Mouse (Mus musculus) liver, embryonic 13.5 days (tissue): ENCODE measurements around the gene Ak2. TPM values are rescaled to one million over a fixed set of nuclear protein-coding genes. Genes with fewer than 3 reads are reported as not detected.

Experiments used
- polyA plus RNA-seq: library from polyadenylated mRNA; unstranded; fragments of >200 nt; fragmentation: Nextera tagmentation; extraction: Ambion mirVana; gene quantifications from 2 replicates; pipeline ENCODE4 v1.2.1, GENCODE M21; 2015

The Ak2 gene
- polyA plus RNA-seq, 1 experiment from 2014 or later = 182 TPM

Other genes with a start within 250 kb of the Ak2 start
- not detected in 2 replicates for gene A3galt2, start 236.6 kb upstream of the Ak2 start, polyA plus RNA-seq
- gene Zfp362, start 185.9 kb upstream of the Ak2 start, polyA plus RNA-seq = 7.1 and 7.3 TPM in 2 replicates
- gene Trim62, start 108.4 kb upstream of the Ak2 start, polyA plus RNA-seq = 0.30 and 0.35 TPM in 2 replicates
- gene Azin2, start 29.5 kb upstream of the Ak2 start, polyA plus RNA-seq = 0.93 and 1.2 TPM in 2 replicates
- gene Rnf19b, start 66.3 kb downstream of the Ak2 start, polyA plus RNA-seq = 4.8 and 5.9 TPM in 2 replicates
- gene Tmem54, start 113.6 kb downstream of the Ak2 start, polyA plus RNA-seq = 1.9 and 2.1 TPM in 2 replicates
- 0.92 and 1.2 TPM in 2 replicates for gene Hpca, start 130.1 kb downstream of the Ak2 start, polyA plus RNA-seq
- 1.1 TPM in 2 replicates for gene Fndc5, start 145.0 kb downstream of the Ak2 start, polyA plus RNA-seq
- 5.8 and 7.4 TPM in 2 replicates for gene S100pbp, start 197.8 kb downstream of the Ak2 start, polyA plus RNA-seq
- gene Yars, start 197.8 kb downstream of the Ak2 start, polyA plus RNA-seq = 69.9 and 78.8 TPM in 2 replicates